Mouse (Mus musculus) liver, embryonic 14.5 days (tissue): Measurements from ENCODE around the gene Rnf167.

Experiments used
- CTCF ChIP-seq: IDR thresholded peaks from 2 replicates; pipeline ENCODE4 v1.5.1; 2016; ENCODE audit warnings: antibody characterized with exemption, low read depth, control low read depth
- EP300 ChIP-seq: IDR thresholded peaks from 2 replicates; pipeline ENCODE4 v1.6.1; 2016; ENCODE audit warnings: antibody characterized with exemption, low read depth

DNA sequence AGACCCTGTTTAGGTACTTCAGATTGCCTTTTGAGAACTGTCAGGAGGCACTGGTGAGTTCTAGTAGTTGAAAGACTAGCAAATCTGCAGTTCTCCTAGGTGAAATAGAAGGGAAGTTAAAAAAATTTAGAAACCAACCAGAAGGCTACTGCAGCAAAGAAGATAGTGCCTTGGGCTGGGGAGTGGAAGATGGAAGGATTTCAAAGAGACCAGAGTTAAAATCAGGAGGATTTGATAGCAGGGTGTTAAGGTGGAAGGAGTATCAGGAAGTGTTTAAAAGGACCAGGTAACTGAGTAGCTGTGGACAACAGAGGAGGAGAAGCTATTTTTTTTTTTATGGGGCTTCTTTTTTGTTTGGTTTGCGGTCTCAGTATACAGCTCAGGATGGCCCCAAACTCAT is 9.3 kb upstream of the Rnf167 start:
- TF ChIP-seq CTCF (no peak), EP300 (no peak)
